Mouse (Mus musculus): ENCODE measurements around the gene Cnot8. TPM values are rescaled to one million over a fixed set of nuclear protein-coding genes. Genes with fewer than 3 reads are reported as not detected.

Gene Cnot8
- polyA plus RNA-seq, 1 experiment from 2014 or later = 46.2 TPM

DNA sequence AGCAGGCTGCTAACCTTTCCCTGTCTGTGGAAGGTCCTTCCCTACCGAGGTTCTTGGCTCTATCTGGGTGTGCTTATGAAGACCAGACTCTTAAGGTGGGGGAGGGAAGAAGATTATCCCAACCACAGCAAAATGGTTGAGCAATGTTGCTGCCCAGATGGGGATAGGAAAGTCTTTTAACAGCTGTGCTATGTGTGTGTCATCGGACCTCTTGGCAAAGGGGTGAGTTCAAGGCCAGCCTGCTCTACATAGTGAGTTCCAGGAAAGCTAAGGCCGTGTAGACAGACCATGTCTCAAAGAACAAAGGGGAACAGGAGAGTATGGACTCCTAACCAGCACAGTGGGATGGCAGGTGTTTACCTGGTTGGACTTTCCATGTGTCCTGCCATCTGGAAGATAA, 31.0 kb upstream of the Cnot8 start:
- no peak for TF ChIP-seq CTCF (IDR thresholded peaks at IDR 0.05; ENCODE audit: low read depth)
- H3K9ac ChIP-seq (ENCODE audit: low read depth, low read length) = no peak overlapping the region
- no peak for ATAC-seq
- 0 out of 2 replicates have a peak, but pooled peaks cover under 1% of the 10 kb centered on the region for H3K4me1 ChIP-seq (replicated peaks; ENCODE audit: control insufficient read depth, insufficient read depth, low read length)
- 67% methylated on average over 3 of the region's 3 CpGs for WGBS
- H3K27ac ChIP-seq (ENCODE audit: low read depth, low read length) = no peak overlapping the region
- no peaks in the 10 kb centered on the region for H3K36me3 ChIP-seq (ENCODE audit: control insufficient read depth, insufficient read depth)
- no peaks in the 10 kb centered on the region for H3K9me3 ChIP-seq (ENCODE audit: control insufficient read depth)
- H3K4me3 ChIP-seq (ENCODE audit: low read depth, low read length) = no peak overlapping the region
- H3K4me2 ChIP-seq (replicated peaks; ENCODE audit: low read depth) = no peak overlapping the region
- no peaks in the 10 kb centered on the region for H3K27me3 ChIP-seq (replicated peaks; ENCODE audit: control insufficient read depth, insufficient read depth, low read length)

DNA sequence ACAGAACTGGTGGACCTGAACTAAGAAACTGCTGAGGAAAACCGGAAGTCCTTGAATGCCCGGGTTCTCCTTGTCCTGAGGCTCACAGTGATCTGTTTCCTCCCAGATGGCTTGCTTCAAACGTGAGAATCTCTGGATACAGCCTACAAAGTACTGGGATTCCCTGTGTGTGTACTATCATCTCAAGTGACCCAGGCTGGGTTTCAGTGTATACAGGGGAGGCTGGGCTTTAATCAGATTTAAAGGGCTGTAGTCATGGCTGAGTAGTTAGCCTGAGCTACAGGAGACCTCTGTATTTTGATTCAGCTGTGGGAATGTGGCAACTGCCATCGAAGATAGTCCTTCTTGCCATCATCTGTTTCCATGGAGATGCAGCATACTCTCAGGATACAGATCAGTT, 26.7 kb upstream of the Cnot8 start:
- no peak for TF ChIP-seq CTCF (IDR thresholded peaks at IDR 0.05; ENCODE audit: low read depth)
- H3K4me3 ChIP-seq (ENCODE audit: low read depth, low read length) = no peak overlapping the region
- no peak for ATAC-seq

DNA sequence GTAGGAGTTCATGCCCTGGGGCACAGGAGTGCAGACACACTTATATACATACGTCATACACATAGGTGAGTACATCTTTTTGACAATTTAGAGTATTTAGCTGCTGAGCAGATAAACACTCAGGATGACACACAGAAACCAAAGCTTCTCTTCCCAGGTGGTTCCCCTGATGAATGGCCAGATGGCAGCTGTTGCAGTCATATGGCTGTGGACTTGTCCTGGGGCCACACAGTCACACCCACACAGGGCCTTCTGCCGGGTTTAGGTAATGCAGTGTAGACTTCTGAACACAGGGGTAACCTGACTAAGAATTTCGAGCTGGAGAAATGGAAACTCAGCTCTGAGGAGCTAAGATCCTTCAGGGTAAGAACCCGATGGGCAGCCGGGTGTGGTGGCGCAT, 22.2 kb upstream of the Cnot8 start:
- no peak overlapping the region for H3K4me2 ChIP-seq (replicated peaks; ENCODE audit: low read depth)
- no peaks in the 10 kb centered on the region for H3K9me3 ChIP-seq (ENCODE audit: control insufficient read depth)
- H3K4me1 ChIP-seq (replicated peaks; ENCODE audit: control insufficient read depth, insufficient read depth, low read length) = no peaks in the 10 kb centered on the region
- no peak for ATAC-seq
- H3K36me3 ChIP-seq (ENCODE audit: control insufficient read depth, insufficient read depth) = no peaks in the 10 kb centered on the region
- H3K4me3 ChIP-seq (ENCODE audit: low read depth, low read length) = no peak overlapping the region
- H3K9ac ChIP-seq (ENCODE audit: low read depth, low read length) = no peak overlapping the region
- no peak for TF ChIP-seq CTCF (IDR thresholded peaks at IDR 0.05; ENCODE audit: low read depth)
- H3K27me3 ChIP-seq (replicated peaks; ENCODE audit: control insufficient read depth, insufficient read depth, low read length) = no peaks in the 10 kb centered on the region
- H3K27ac ChIP-seq (ENCODE audit: low read depth, low read length) = no peak overlapping the region
- 86% methylated on average over 6 of the region's 6 CpGs for WGBS

More for the DNA sequence above, 26.7 kb upstream of the Cnot8 start:
- Histone ChIP-seq H3K27me3 (replicated peaks; ENCODE audit: control insufficient read depth, insufficient read depth, low read length) (no peaks in the 10 kb centered on the region), H3K36me3 (ENCODE audit: control insufficient read depth, insufficient read depth) (no peaks in the 10 kb centered on the region), H3K27ac (ENCODE audit: low read depth, low read length) (no peak overlapping the region), H3K9me3 (ENCODE audit: control insufficient read depth) (no peaks in the 10 kb centered on the region), H3K9ac (ENCODE audit: low read depth, low read length) (no peak overlapping the region), H3K4me1 (replicated peaks; ENCODE audit: control insufficient read depth, insufficient read depth, low read length) (no peaks in the 10 kb centered on the region), H3K4me2 (replicated peaks; ENCODE audit: low read depth) (no peak overlapping the region)
- 56% methylated on average over 4 of the region's 4 CpGs for WGBS

DNA sequence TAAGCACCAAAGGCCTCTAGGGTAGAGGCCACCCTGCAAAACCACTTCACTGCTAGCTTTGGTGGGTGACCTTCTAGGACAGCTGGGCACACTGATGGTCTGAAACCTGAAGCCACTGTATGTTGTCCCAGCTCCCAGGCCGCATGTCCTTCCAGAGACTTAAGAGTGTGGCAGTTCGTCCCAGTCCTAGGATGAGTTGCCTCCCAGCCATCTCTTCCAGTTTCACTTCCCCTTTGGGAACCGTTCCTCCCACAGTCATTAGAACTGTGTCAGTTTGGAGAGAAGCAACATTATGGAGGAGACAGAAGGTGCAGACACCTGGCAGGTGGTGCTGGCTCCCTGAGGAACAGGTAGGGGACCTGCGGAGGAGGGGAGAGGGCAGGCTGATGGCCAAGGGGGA, 11.4 kb upstream of the Cnot8 start:
- peak overlapping the region; percentile 60 for H3K4me2 ChIP-seq (replicated peaks; ENCODE audit: low read depth)
- no peak overlapping the region for H3K27ac ChIP-seq (ENCODE audit: low read depth, low read length)
- no peak for ATAC-seq
- no peaks in the 10 kb centered on the region for H3K27me3 ChIP-seq (replicated peaks; ENCODE audit: control insufficient read depth, insufficient read depth, low read length)
- H3K9ac ChIP-seq (ENCODE audit: low read depth, low read length) = no peak overlapping the region
- no peak for TF ChIP-seq CTCF (IDR thresholded peaks at IDR 0.05; ENCODE audit: low read depth)
- H3K36me3 ChIP-seq (ENCODE audit: control insufficient read depth, insufficient read depth) = no peaks in the 10 kb centered on the region
- H3K4me3 ChIP-seq (ENCODE audit: low read depth, low read length) = peak overlapping the region; percentile 16; the same call in 1 of the 2 replicates
- WGBS = 47% methylated on average over 4 of the region's 4 CpGs
- no peaks in the 10 kb centered on the region for H3K4me1 ChIP-seq (replicated peaks; ENCODE audit: control insufficient read depth, insufficient read depth, low read length)
- H3K9me3 ChIP-seq (ENCODE audit: control insufficient read depth) = no peaks in the 10 kb centered on the region

DNA sequence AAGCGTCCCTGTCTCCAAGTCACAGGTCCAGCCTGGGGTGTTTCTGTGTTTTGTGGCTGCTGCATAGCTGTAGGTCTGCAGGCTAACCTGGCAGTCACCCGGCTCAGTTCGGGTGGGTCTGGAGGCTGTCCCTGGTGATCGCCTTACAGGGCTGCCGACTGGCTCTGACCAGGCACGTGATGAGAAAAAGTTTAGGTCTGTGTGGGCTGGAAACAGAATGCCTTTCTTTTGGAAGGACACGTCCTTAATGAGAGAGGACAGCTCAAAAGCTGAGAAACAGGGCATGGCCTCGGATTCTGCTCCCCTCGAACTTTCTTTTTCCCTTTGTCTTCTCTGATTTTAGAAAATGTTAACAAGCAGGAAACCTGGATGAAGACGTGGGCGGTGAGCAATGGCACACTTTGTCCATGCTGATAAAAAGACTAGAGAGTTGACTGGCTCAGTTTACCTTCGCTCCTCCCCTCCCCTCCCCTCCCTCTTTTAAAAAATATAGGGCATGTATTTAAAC, 10.9 kb upstream of the Cnot8 start, which contains the start of gene Gm12248:
Gene Gm12248, minus strand, starts transcription at position 114 of the 508 bp plus-strand sequence.
- peak within 1 kb of the TSS; percentile 60 for H3K4me2 ChIP-seq (replicated peaks; ENCODE audit: low read depth)
- H3K4me1 ChIP-seq (replicated peaks; ENCODE audit: control insufficient read depth, insufficient read depth, low read length) = no peaks in the 10 kb centered on the region
- H3K4me3 ChIP-seq (ENCODE audit: low read depth, low read length) = peak within 1 kb of the TSS; percentile 16; the same call in 1 of the 2 replicates
- H3K9ac ChIP-seq (ENCODE audit: low read depth, low read length) = no peak within 1 kb of the TSS
- peak; percentile 50; the same call in 1 of the 2 replicates for ATAC-seq
- no peaks in the 10 kb centered on the region for H3K36me3 ChIP-seq (ENCODE audit: control insufficient read depth, insufficient read depth)
- no peak within 1 kb of the TSS for H3K27ac ChIP-seq (ENCODE audit: low read depth, low read length)
- no peak for TF ChIP-seq CTCF (IDR thresholded peaks at IDR 0.05; ENCODE audit: low read depth)
- no peaks in the 10 kb centered on the region for H3K27me3 ChIP-seq (replicated peaks; ENCODE audit: control insufficient read depth, insufficient read depth, low read length)
- H3K9me3 ChIP-seq (ENCODE audit: control insufficient read depth) = no peaks in the 10 kb centered on the region
- WGBS = 23% methylated on average over 12 of the region's 12 CpGs

DNA sequence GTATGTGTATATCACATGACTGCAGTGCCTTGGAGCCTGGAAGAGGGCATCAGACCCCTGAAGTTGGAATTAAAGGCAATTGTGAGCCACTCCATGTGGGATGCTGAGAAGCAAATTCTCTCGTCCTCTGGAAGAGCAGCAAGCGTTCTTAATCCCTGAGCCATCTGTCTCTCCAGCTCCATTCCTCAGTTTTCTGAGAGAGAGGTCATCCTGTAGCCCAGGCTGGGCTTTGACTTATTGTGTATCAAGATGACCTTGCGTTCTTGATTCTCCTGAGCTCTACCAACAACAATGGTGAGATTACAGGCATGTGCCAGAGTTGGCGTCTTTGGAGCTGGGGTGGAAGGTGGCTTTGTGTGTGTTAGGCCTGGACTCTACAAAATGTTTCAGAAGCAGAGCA, 9.2 kb upstream of the Cnot8 start:
- TF ChIP-seq CTCF (IDR thresholded peaks at IDR 0.05; ENCODE audit: low read depth) = no peak
- no peaks in the 10 kb centered on the region for H3K36me3 ChIP-seq (ENCODE audit: control insufficient read depth, insufficient read depth)
- H3K9ac ChIP-seq (ENCODE audit: low read depth, low read length) = no peak overlapping the region
- no peak overlapping the region for H3K4me3 ChIP-seq (ENCODE audit: low read depth, low read length)
- H3K27ac ChIP-seq (ENCODE audit: low read depth, low read length) = no peak overlapping the region
- H3K4me2 ChIP-seq (replicated peaks; ENCODE audit: low read depth) = no peak overlapping the region
- no peak for ATAC-seq
- no peaks in the 10 kb centered on the region for H3K9me3 ChIP-seq (ENCODE audit: control insufficient read depth)
- 93% methylated on average over 4 of the region's 4 CpGs for WGBS
- H3K4me1 ChIP-seq (replicated peaks; ENCODE audit: control insufficient read depth, insufficient read depth, low read length) = no peaks in the 10 kb centered on the region
- no peaks in the 10 kb centered on the region for H3K27me3 ChIP-seq (replicated peaks; ENCODE audit: control insufficient read depth, insufficient read depth, low read length)

DNA sequence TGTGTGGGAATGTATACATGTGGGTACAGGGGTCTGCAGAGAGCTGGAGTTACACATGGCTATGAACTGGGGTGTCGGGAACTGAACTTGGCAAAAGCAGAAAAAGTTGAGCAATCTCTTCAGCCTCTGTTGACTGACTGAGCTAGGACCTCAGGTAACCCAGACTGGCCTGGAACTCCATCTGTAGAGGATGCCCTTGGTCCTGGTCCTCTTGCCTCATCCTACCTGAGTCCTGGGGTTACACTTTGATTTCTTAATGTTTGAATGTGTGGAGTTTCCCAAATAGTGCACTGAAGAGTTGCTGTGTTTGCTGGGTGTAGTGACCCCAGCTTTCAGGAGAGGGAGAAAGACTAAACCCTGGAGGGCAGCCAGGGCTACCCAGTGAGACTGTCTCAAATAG, 8.4 kb upstream of the Cnot8 start:
- Histone ChIP-seq H3K9me3 (ENCODE audit: control insufficient read depth) (no peaks in the 10 kb centered on the region), H3K4me3 (ENCODE audit: low read depth, low read length) (no peak overlapping the region), H3K9ac (ENCODE audit: low read depth, low read length) (no peak overlapping the region), H3K4me1 (replicated peaks; ENCODE audit: control insufficient read depth, insufficient read depth, low read length) (no peaks in the 10 kb centered on the region), H3K4me2 (replicated peaks; ENCODE audit: low read depth) (no peak overlapping the region), H3K36me3 (ENCODE audit: control insufficient read depth, insufficient read depth) (no peaks in the 10 kb centered on the region), H3K27ac (ENCODE audit: low read depth, low read length) (no peak overlapping the region), H3K27me3 (replicated peaks; ENCODE audit: control insufficient read depth, insufficient read depth, low read length) (no peaks in the 10 kb centered on the region)
- no peak for TF ChIP-seq CTCF (IDR thresholded peaks at IDR 0.05; ENCODE audit: low read depth)
- 73% methylated on average over 1 of the region's 1 CpGs for WGBS
- ATAC-seq = no peak
